Mouse (Mus musculus) T-helper 17 cell (primary cell): ENCODE results near the gene Cfap61.

ENCODE experiments used
- in situ Hi-C, 2 experiments: fragments of 300-600 bp; cut with MboI, MseI; formaldehyde crosslinking; loops; 1 replicate in 1 of 2; 2 replicates in 1 of 2; pipeline ENCODE4 v1.15.1; 2025; ENCODE audit warnings: high pct_unique_total_duplicates in 2 of 2

The Cfap61 gene

GRCm38 (mm10) chr2:146140711-146141110, 206.1 kb downstream of the Cfap61 start:
- in situ Hi-C loops, result no loop called here

GRCm38 (mm10) chr2:146147306-146147705, 212.7 kb downstream of the Cfap61 start:
- in situ Hi-C loops, result no loop called here

GRCm38 (mm10) chr2:146147801-146148200, 213.2 kb downstream of the Cfap61 start:
- in situ Hi-C loops, result no loop called here

GRCm38 (mm10) chr2:146149206-146149974, 214.8 kb downstream of the Cfap61 start:
- in situ Hi-C loops, result no loop called here

- in situ Hi-C loops, result no loop called here
Observed at GRCm38 (mm10) chr2:146168017-146168803, 233.6 kb downstream of the Cfap61 start.

GRCm38 (mm10) chr2:146169492-146169891, 234.9 kb downstream of the Cfap61 start:
- in situ Hi-C loops, result no loop called here

- in situ Hi-C loops, result no loop called here
Observed at GRCm38 (mm10) chr2:146172106-146172505, 237.5 kb downstream of the Cfap61 start.

- in situ Hi-C loops, result no loop called here
Observed at GRCm38 (mm10) chr2:146174173-146174572, 239.6 kb downstream of the Cfap61 start.

- in situ Hi-C loops, result no loop called here
Observed at GRCm38 (mm10) chr2:146178718-146179117, 244.1 kb downstream of the Cfap61 start.

- in situ Hi-C loops, result no loop called here
Observed at GRCm38 (mm10) chr2:146183830-146184793, 249.5 kb downstream of the Cfap61 start.

- in situ Hi-C loops, result no loop called here
Observed at GRCm38 (mm10) chr2:146196126-146196525, 261.5 kb downstream of the Cfap61 start.

GRCm38 (mm10) chr2:146197947-146198346, 263.4 kb downstream of the Cfap61 start:
- in situ Hi-C loops, result no loop called here

GRCm38 (mm10) chr2:146210968-146211367, 276.4 kb downstream of the Cfap61 start:
- in situ Hi-C loops, result loop anchor here in 1 of 2 experiments (10.0 kb wide), 1 partner anchor 256 kb away; no protein-coding TSS in a partner anchor

GRCm38 (mm10) chr2:146214715-146215114, 280.1 kb downstream of the Cfap61 start:
- in situ Hi-C loops, result loop anchor here in 1 of 2 experiments (5.0 to 10.0 kb wide), 2 partner anchors 198 to 260 kb away; no protein-coding TSS in a partner anchor

- in situ Hi-C loops, result loop anchor here in 1 of 2 experiments (5.0 to 10.0 kb wide), 2 partner anchors 196 to 262 kb away; no protein-coding TSS in a partner anchor
Observed at GRCm38 (mm10) chr2:146216111-146217064, 281.8 kb downstream of the Cfap61 start.

GRCm38 (mm10) chr2:146217227-146217980, 282.8 kb downstream of the Cfap61 start:
- in situ Hi-C loops, result loop anchor here in 1 of 2 experiments (5.0 to 10.0 kb wide), 2 partner anchors 195 to 263 kb away; no protein-coding TSS in a partner anchor

GRCm38 (mm10) chr2:146218161-146218691, 283.6 kb downstream of the Cfap61 start:
- in situ Hi-C loops, result loop anchor here in 1 of 2 experiments (5.0 to 10.0 kb wide), 2 partner anchors 194 to 263 kb away; no protein-coding TSS in a partner anchor

- in situ Hi-C loops, result loop anchor here in 1 of 2 experiments (5.0 to 10.0 kb wide), 2 partner anchors 193 to 264 kb away; no protein-coding TSS in a partner anchor
Observed at GRCm38 (mm10) chr2:146218881-146219535, 284.4 kb downstream of the Cfap61 start.
